Comparison of ENCODE assay signal across 9 mouse cellular contexts in the genomic region with DNA sequence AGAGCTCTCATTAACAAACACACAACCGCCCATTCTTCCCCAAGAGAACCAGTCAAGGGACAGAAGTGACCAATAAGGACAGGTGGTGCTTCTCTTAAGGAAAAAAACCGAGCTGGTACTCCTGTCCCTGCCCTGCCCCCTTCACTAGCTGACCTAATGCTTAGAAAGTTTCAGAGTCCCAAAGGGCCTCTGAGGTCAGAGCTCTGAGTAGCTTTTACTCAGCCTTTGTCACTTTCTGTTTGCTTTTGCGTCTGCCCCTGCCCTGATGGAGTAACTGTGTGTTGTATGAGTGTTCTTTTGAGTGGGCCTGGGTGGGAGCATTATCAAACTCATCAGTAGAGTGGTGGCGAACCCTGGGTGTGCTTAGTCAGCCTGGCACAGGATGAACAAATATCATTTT. TPM values are rescaled to one million over a fixed set of nuclear protein-coding genes. Genes with fewer than 3 reads are reported as not detected.
A peak's percentile ranks its signal among the peaks of the same experiment; 100 is the strongest.
DNase-seq lines count a peak whose midpoint lies in the region; ATAC-seq and TF ChIP-seq lines count a peak whose summit lies in the region.
"Had no signal": no experiment of that assay in that cellular context is flagged by ENCODE, and none has a peak within 500 bp of the region (broad histone marks: within the 10 kb centered on the region; RNA-seq: fewer than 3 reads in every experiment).

No protein-coding gene starts in this region.

- H3K9me3 ChIP-seq in midbrain, embryonic 10.5 days (replicated peaks): no peaks in the 10 kb centered on the region
- no peaks in the 10 kb centered on the region for H3K9me3 ChIP-seq in midbrain, postnatal 0 days (ENCODE audit: low read length)
- H3K9me3 ChIP-seq in stomach, postnatal 0 days (ENCODE audit: control insufficient read depth, low read length): no peaks in the 10 kb centered on the region
- H3K9me3 ChIP-seq in kidney, embryonic 14.5 days (ENCODE audit: control insufficient read depth, low read length): no peaks in the 10 kb centered on the region
- H3K9me3 ChIP-seq in kidney, embryonic 16.5 days (ENCODE audit: low read length): no peaks in the 10 kb centered on the region

- ATAC-seq in midbrain, postnatal 0 days (ENCODE audit: low FRiP score): no peak
- peak; percentile 75 for ATAC-seq in stomach, postnatal 0 days (ENCODE audit: low FRiP score, low TSS enrichment)
- ATAC-seq in kidney, embryonic 14.5 days (ENCODE audit: low FRiP score, low TSS enrichment): no peak
- ATAC-seq in kidney, embryonic 16.5 days (ENCODE audit: low FRiP score, low TSS enrichment): no peak

- H3K27ac ChIP-seq in midbrain, embryonic 10.5 days (replicated peaks): peak overlapping the region; percentile 42; the same call in 1 of the 2 replicates
- no peak overlapping the region; the same call in 1 of the 2 replicates for H3K27ac ChIP-seq in midbrain, postnatal 0 days (ENCODE audit: low read depth, low read length)
- no peak overlapping the region for H3K27ac ChIP-seq in stomach, postnatal 0 days (replicated peaks)
- H3K27ac ChIP-seq in kidney, embryonic 14.5 days (ENCODE audit: low read depth, low read length): no peak overlapping the region
- H3K27ac ChIP-seq in kidney, embryonic 16.5 days (ENCODE audit: low read length): no peak overlapping the region
- H3K27ac ChIP-seq: macrophage had no signal

- no peaks in the 10 kb centered on the region for H3K36me3 ChIP-seq in midbrain, embryonic 10.5 days
- no peaks in the 10 kb centered on the region for H3K36me3 ChIP-seq in midbrain, postnatal 0 days (ENCODE audit: insufficient read depth, low read length)
- no peaks in the 10 kb centered on the region for H3K36me3 ChIP-seq in stomach, postnatal 0 days (ENCODE audit: control insufficient read depth, insufficient read depth, low read length)
- no peaks in the 10 kb centered on the region for H3K36me3 ChIP-seq in kidney, embryonic 14.5 days (ENCODE audit: control insufficient read depth, insufficient read depth, low read length)
- no peaks in the 10 kb centered on the region for H3K36me3 ChIP-seq in kidney, embryonic 16.5 days (ENCODE audit: insufficient read depth, low read length)

- TF ChIP-seq EP300 in stomach, postnatal 0 days (optimal IDR thresholded peaks at IDR 0.05): no peak

- H3K4me2 ChIP-seq in midbrain, postnatal 0 days (ENCODE audit: low read depth, low read length, poor library complexity, severe bottlenecking): no peak overlapping the region
- H3K4me2 ChIP-seq in stomach, postnatal 0 days (replicated peaks; ENCODE audit: low read depth): no peak overlapping the region
- H3K4me2 ChIP-seq in kidney, embryonic 14.5 days (replicated peaks; ENCODE audit: low read depth, low read length): no peak overlapping the region
- H3K4me2 ChIP-seq in kidney, embryonic 16.5 days (replicated peaks; ENCODE audit: low read depth, low read length): no peak overlapping the region

- no peak for TF ChIP-seq CTCF in midbrain, postnatal 0 days (IDR thresholded peaks at IDR 0.05)
- TF ChIP-seq CTCF in stomach, postnatal 0 days (IDR thresholded peaks at IDR 0.05; ENCODE audit: low read depth): no peak

- DNase-seq in embryo, embryonic 10 days (ENCODE audit: low spot score): peak; percentile 48
- no peak for DNase-seq in embryo, embryonic 9.5 days (ENCODE audit: extremely low spot score)
- DNase-seq in midbrain, embryonic 10.5 days (ENCODE audit: low spot score): no peak
- no peak for DNase-seq in midbrain, postnatal 0 days (ENCODE audit: low spot score)
- peak; percentile 65 for DNase-seq in induced T-regulatory cell, adult 2 months (ENCODE audit: low read depth)
- peak; percentile 35 for DNase-seq in stomach, postnatal 0 days (ENCODE audit: low spot score)

- H3K4me1 ChIP-seq in midbrain, embryonic 10.5 days: peaks cover 58% of the 10 kb centered on the region
- H3K4me1 ChIP-seq in midbrain, postnatal 0 days (ENCODE audit: insufficient read depth, low read length): peaks cover 6% of the 10 kb centered on the region
- no peaks in the 10 kb centered on the region; the same call in 1 of the 2 replicates for H3K4me1 ChIP-seq in stomach, postnatal 0 days (replicated peaks; ENCODE audit: control insufficient read depth, insufficient read depth)
- H3K4me1 ChIP-seq in kidney, embryonic 14.5 days (ENCODE audit: control insufficient read depth, insufficient read depth, low read length): peaks cover 8% of the 10 kb centered on the region
- peaks cover 13% of the 10 kb centered on the region for H3K4me1 ChIP-seq in kidney, embryonic 16.5 days (ENCODE audit: insufficient read depth, low read length)

- H3K4me3 ChIP-seq in midbrain, embryonic 10.5 days: no peak overlapping the region
- no peak overlapping the region for H3K4me3 ChIP-seq in midbrain, postnatal 0 days (ENCODE audit: low read depth, low read length)
- H3K4me3 ChIP-seq in stomach, postnatal 0 days (ENCODE audit: low read depth, low read length): no peak overlapping the region
- no peak overlapping the region for H3K4me3 ChIP-seq in kidney, embryonic 14.5 days (ENCODE audit: low read length)
- H3K4me3 ChIP-seq in kidney, embryonic 16.5 days (ENCODE audit: low read length): no peak overlapping the region

- H3K9ac ChIP-seq in midbrain, postnatal 0 days (replicated peaks; ENCODE audit: low read length, poor library complexity, severe bottlenecking): no peak overlapping the region
- no peak overlapping the region for H3K9ac ChIP-seq in stomach, postnatal 0 days (ENCODE audit: low read length)
- no peak overlapping the region for H3K9ac ChIP-seq in kidney, embryonic 14.5 days (ENCODE audit: low read depth, low read length)
- no peak overlapping the region for H3K9ac ChIP-seq in kidney, embryonic 16.5 days (replicated peaks; ENCODE audit: low read length)

- 24% methylated on average over 4 of the region's 4 CpGs for WGBS in midbrain, embryonic 10.5 days
- WGBS in midbrain, postnatal 0 days: 49% methylated on average over 4 of the region's 4 CpGs
- 31% methylated on average over 4 of the region's 4 CpGs for WGBS in stomach, postnatal 0 days
- WGBS in kidney, embryonic 14.5 days: 32% methylated on average over 4 of the region's 4 CpGs
- WGBS in kidney, embryonic 16.5 days: 45% methylated on average over 4 of the region's 4 CpGs

- H3K27me3 ChIP-seq in midbrain, embryonic 10.5 days (ENCODE audit: low read depth, poor library complexity, severe bottlenecking): peaks cover 68% of the 10 kb centered on the region
- no peaks in the 10 kb centered on the region for H3K27me3 ChIP-seq in midbrain, postnatal 0 days (ENCODE audit: insufficient read depth, low read length)
- H3K27me3 ChIP-seq in stomach, postnatal 0 days (ENCODE audit: control insufficient read depth, insufficient read depth, low read length): no peaks in the 10 kb centered on the region
- H3K27me3 ChIP-seq in kidney, embryonic 14.5 days (ENCODE audit: control insufficient read depth, insufficient read depth, low read length): no peaks in the 10 kb centered on the region; the same call in 1 of the 2 replicates
- no peaks in the 10 kb centered on the region for H3K27me3 ChIP-seq in kidney, embryonic 16.5 days (ENCODE audit: insufficient read depth, low read length)

RNA-seq across cellular contexts. Expression of a gene that starts 9.0 kb away (rescaled TPM):
- 4.0 and 4.3 TPM in 2 replicates for polyA plus RNA-seq in midbrain, embryonic 10.5 days (2016; fragmentation: Nextera tagmentation; extraction: Ambion mirVana)
- total RNA-seq in midbrain, postnatal 0 days (2014; rRNA removed): 30.1 and 44.2 TPM in 2 replicates
- 3.9 and 4.0 TPM in 2 replicates for polyA plus RNA-seq in midbrain, postnatal 0 days (2015; fragmentation: Nextera tagmentation; extraction: Ambion mirVana)
- 7.3 and 11.2 TPM in 2 replicates for polyA plus RNA-seq in stomach, postnatal 0 days (2015; fragmentation: Nextera tagmentation; extraction: Ambion mirVana)
- 13.1 and 14.8 TPM in 2 replicates for polyA plus RNA-seq in kidney, embryonic 14.5 days (2014; fragmentation: Nextera tagmentation; extraction: Ambion mirVana)
- 4.4 and 5.3 TPM in 2 replicates for polyA plus RNA-seq in kidney, embryonic 16.5 days (2015; fragmentation: Nextera tagmentation; extraction: Ambion mirVana)

RNA-seq across cellular contexts. Expression of a gene that starts 38.2 kb away (rescaled TPM):
- polyA plus RNA-seq in midbrain, embryonic 10.5 days (2016; fragmentation: Nextera tagmentation; extraction: Ambion mirVana): 0.37 and 0.48 TPM in 2 replicates
- total RNA-seq in midbrain, postnatal 0 days (2014; rRNA removed): 2.9 and 5.1 TPM in 2 replicates
- 1.8 and 2.6 TPM in 2 replicates for polyA plus RNA-seq in midbrain, postnatal 0 days (2015; fragmentation: Nextera tagmentation; extraction: Ambion mirVana)
- polyA plus RNA-seq in stomach, postnatal 0 days (2015; fragmentation: Nextera tagmentation; extraction: Ambion mirVana): 4.2 and 4.3 TPM in 2 replicates
- 4.6 and 4.8 TPM in 2 replicates for polyA plus RNA-seq in kidney, embryonic 14.5 days (2014; fragmentation: Nextera tagmentation; extraction: Ambion mirVana)
- 7.1 and 8.6 TPM in 2 replicates for polyA plus RNA-seq in kidney, embryonic 16.5 days (2015; fragmentation: Nextera tagmentation; extraction: Ambion mirVana)

RNA-seq across cellular contexts. Expression of a gene that starts 50.1 kb away (rescaled TPM):
- 78.2 and 92.5 TPM in 2 replicates for polyA plus RNA-seq in midbrain, embryonic 10.5 days (2016; fragmentation: Nextera tagmentation; extraction: Ambion mirVana)
- total RNA-seq in midbrain, postnatal 0 days (2014; rRNA removed): 86.8 and 114 TPM in 2 replicates
- polyA plus RNA-seq in midbrain, postnatal 0 days (2015; fragmentation: Nextera tagmentation; extraction: Ambion mirVana): 75.3 and 81.8 TPM in 2 replicates
- polyA plus RNA-seq in stomach, postnatal 0 days (2015; fragmentation: Nextera tagmentation; extraction: Ambion mirVana): 36.6 and 39.0 TPM in 2 replicates
- 69.2 and 86.8 TPM in 2 replicates for polyA plus RNA-seq in kidney, embryonic 14.5 days (2014; fragmentation: Nextera tagmentation; extraction: Ambion mirVana)
- polyA plus RNA-seq in kidney, embryonic 16.5 days (2015; fragmentation: Nextera tagmentation; extraction: Ambion mirVana): 70.9 and 78.0 TPM in 2 replicates

Comparison
In these comparisons a context has a peak if more than half of its experiments do, and no peak if none do; other contexts are left out.
1. DNase-seq: peak in embryo, embryonic 10 days (single experiment), induced T-regulatory cell, adult 2 months (single experiment) and stomach, postnatal 0 days (single experiment); none in embryo, embryonic 9.5 days (single experiment), midbrain, embryonic 10.5 days (single experiment) and midbrain, postnatal 0 days (single experiment).